Mouse (Mus musculus) layer of hippocampus, adult 2 months (tissue): ENCODE results near the gene Cog7. TPM values are rescaled to one million over a fixed set of nuclear protein-coding genes. Genes with fewer than 3 reads are reported as not detected.
A peak's percentile ranks its signal among the peaks of the same experiment; 100 is the strongest.

Experiments
- DNase-seq, 2 experiments: peaks; one replicate each; pipeline ENCODE4 v3.0.0; 2022; ENCODE audit warnings: low spot score in 2 of 2
- H3K27ac ChIP-seq: fragments of 200-600 bp; 2 replicates; pipeline ENCODE4 v1.8.1; 2022
- H3K4me3 ChIP-seq: fragments of 200-600 bp; 2 replicates; pipeline ENCODE4 v1.8.1; 2022; ENCODE audit warnings: mild to moderate bottlenecking
- CTCF ChIP-seq: fragments of 200-600 bp; conservative IDR thresholded peaks from 2 replicates; pipeline ENCODE4 v1.8.1; 2022; ENCODE audit warnings: antibody characterized with exemption, mild to moderate bottlenecking, moderate library complexity
- total RNA-seq, 2 experiments: library from RNA; stranded (reverse); gene quantifications; 2 replicates each; pipeline ENCODE4 v1.2.3; 2021

The Cog7 gene
- total RNA-seq, 2 experiments from 2014 or later = 41.6 to 44.3 TPM

DNA sequence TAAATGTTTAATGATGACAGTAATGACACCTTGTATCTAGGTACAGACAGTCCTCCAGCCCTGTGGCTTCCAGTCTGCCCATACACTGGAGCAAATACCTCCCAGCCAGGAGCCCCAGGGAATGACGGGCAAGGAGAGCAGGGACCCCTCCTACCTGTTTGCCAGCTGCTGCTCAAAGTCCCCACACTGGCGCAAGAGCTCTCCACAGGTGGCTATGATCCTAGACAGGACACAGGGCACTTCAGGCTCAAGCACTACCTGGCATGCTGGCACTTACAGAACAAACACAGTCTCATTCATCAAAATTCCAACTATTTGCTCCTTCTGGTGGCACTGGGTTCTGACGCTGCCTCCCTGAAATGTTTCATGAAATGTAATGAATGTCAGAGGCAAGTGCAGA, 40.5 kb downstream of the Cog7 start:
- H3K27ac ChIP-seq = no peak overlapping the region
- TF ChIP-seq CTCF = no peak
- DNase-seq = no peak
- H3K4me3 ChIP-seq = no peak overlapping the region

- no peak overlapping the region for H3K4me3 ChIP-seq
- 0 out of 2 replicates have a peak, but pooled peaks have one; percentile 19 for TF ChIP-seq CTCF
- peak; percentile 85 to 89 for DNase-seq
- peak overlapping the region; percentile 55; the same call in 1 of the 2 replicates for H3K27ac ChIP-seq
Measured at GRCm38 (mm10) chr7:121939729-121940128, 41.8 kb downstream of the Cog7 start.

- H3K27ac ChIP-seq = peak overlapping the region; percentile 55; the same call in 1 of the 2 replicates
- H3K4me3 ChIP-seq = no peak overlapping the region
- no peak for TF ChIP-seq CTCF
- no peak for DNase-seq
Measured at GRCm38 (mm10) chr7:121939244-121939643, 42.3 kb downstream of the Cog7 start.

- Histone ChIP-seq H3K27ac (no peak overlapping the region), H3K4me3 (no peak overlapping the region)
- no peak for TF ChIP-seq CTCF
- DNase-seq = no peak
Measured at GRCm38 (mm10) chr7:121938124-121938891, 43.2 kb downstream of the Cog7 start.

DNA sequence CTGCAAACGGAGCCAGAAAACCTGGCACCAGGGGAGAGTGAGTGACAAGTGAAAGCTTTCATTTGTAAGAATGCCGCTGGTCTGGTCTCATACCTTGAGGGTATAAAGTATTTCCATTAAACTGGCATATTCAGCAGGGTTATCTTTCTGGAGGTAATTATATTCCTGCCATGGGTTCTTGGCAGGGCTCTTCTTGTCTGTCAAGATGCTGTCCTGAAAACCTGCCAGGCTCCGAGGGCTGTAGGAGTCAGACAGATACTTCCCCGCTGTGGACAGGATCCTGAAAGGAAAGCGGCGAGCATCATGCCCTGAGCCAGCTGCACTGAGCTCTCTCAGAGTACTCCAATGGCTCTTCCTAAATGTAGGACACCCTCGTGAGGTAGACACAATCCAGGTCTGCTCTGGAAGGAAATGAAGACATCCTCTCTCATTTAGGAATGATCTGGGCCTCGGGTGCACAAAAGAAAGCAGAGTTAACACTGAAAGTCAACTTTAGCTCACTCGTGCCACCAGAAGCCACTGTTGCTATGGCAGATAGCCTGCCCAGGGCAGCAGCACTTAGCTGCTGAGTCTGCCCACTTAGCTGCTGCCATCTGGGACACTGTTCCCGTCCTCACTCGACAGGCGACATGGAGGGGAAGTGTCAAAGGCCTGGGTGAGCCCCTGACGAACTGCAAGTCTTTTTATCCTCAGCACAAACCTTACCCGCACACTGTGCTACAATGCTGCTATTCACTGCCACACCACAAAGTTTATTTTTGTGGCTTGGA, 44.5 kb downstream of the Cog7 start:
- no peak for DNase-seq
- Histone ChIP-seq H3K27ac (peak overlapping the region; percentile 32; the same call in 1 of the 2 replicates), H3K4me3 (no peak overlapping the region)
- TF ChIP-seq CTCF = no peak

- H3K27ac ChIP-seq = peak overlapping the region; percentile 10; the same call in 1 of the 2 replicates
- no peak for TF ChIP-seq CTCF
- DNase-seq = no peak
- H3K4me3 ChIP-seq = no peak overlapping the region
Measured at GRCm38 (mm10) chr7:121935906-121936794, 45.4 kb downstream of the Cog7 start.

GRCm38 (mm10) chr7:121934346-121934745, 47.2 kb downstream of the Cog7 start:
- DNase-seq = no peak
- H3K27ac ChIP-seq = no peak overlapping the region
- H3K4me3 ChIP-seq = no peak overlapping the region
- TF ChIP-seq CTCF = no peak

DNA sequence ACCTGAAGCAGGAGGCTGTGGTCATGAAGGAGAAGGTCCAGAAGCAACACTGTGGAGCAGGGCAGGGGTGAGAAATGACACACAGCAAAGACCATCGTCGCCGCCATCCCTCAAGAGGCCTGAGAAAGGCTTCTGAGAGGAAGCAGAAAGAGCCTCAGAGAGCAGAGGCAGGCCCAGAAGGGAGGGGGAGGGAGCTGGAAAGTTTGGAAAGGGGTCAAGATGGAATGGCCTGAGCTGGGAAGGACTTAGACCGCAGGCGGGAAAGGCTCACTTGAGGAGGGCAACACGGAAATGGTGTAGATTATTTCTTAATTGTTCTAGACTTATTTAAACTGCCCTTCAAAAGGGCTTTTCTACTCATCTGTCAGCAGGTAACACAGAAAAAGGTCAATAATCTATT, 47.8 kb downstream of the Cog7 start:
- Histone ChIP-seq H3K27ac (no peak overlapping the region), H3K4me3 (no peak overlapping the region)
- DNase-seq = no peak
- no peak for TF ChIP-seq CTCF

DNA sequence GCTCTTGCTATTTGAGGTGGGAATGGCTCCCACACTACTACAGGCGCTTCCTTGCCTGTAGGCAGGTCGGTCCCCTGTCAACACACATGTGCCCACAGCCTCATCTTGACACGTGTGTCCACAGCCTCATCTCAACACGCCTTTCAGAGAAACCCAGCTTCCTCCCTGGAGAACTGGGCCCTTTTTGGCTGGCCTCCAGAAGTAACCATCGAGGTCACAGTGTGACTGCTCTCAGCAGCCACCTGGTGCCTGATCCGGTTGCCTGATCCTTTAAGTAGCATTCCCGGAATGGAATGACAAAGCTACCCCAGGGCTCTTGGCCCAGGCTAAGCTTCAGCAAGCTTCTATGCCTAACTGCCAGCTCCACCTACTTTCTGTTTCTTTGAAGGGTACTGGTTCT, 50.3 kb downstream of the Cog7 start:
- no peak overlapping the region for H3K4me3 ChIP-seq
- DNase-seq = no peak
- TF ChIP-seq CTCF = no peak
- no peak overlapping the region for H3K27ac ChIP-seq

GRCm38 (mm10) chr7:121927882-121928281, 53.6 kb downstream of the Cog7 start:
- no peak for DNase-seq
- no peak for TF ChIP-seq CTCF
- Histone ChIP-seq H3K4me3 (no peak overlapping the region), H3K27ac (no peak overlapping the region)

DNA sequence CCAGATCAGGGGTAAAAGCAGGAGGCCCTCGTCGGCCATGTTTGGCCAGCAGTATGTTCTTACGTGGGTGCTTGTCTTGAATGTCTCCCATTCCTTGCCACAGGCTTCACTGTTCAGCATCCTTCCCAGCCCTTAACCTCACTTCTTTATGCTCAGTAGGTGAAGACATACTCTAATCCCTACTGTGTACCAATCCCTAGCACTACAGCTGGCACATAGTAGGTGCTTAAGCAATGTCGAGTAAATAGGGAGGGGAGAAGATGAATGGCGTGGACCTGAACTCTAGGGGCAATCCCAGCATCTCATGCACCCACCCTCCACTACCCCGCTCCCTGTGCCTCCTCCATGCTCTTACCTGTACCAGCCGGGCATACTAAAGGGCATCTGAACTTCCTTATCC, 57.1 kb downstream of the Cog7 start:
- no peak overlapping the region for H3K4me3 ChIP-seq
- no peak for TF ChIP-seq CTCF
- no peak for DNase-seq
- no peak overlapping the region for H3K27ac ChIP-seq

- Histone ChIP-seq H3K4me3 (no peak overlapping the region), H3K27ac (no peak overlapping the region)
- TF ChIP-seq CTCF = no peak
- DNase-seq = no peak
Measured at GRCm38 (mm10) chr7:121913944-121914343, 67.6 kb downstream of the Cog7 start.

- no peak for DNase-seq
- H3K27ac ChIP-seq = no peak overlapping the region
- TF ChIP-seq CTCF = no peak
- H3K4me3 ChIP-seq = no peak overlapping the region
Measured at GRCm38 (mm10) chr7:121912250-121912649, 69.3 kb downstream of the Cog7 start.
